Mouse (Mus musculus): ENCODE measurements around the gene B3galt2.

DNA sequence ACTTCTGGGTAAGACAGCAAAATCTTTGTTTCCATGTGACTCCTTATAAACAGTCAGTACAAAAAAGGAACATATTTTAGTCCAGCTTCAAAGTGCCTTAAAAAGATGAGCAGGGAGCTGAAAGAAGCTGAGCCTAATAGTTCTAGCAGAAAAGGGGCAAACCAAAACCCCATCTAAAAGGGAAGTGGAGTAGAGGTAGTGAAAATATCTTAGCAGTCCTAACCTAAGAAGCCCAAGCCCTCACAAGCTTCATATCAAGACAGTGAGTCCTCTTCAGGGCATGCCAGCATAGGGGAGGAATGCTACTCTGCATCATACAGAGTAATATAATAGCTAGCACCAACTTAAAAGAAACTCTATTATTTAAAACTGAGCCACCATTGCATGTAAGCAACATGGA, 18.5 kb upstream of the B3galt2 start:
- TF ChIP-seq CTCF (conservative IDR thresholded peaks at IDR 0.05; ENCODE audit: low read length) (no peak), POU5F1 (IDR thresholded peaks at IDR 0.05; ENCODE audit: borderline replicate concordance, low read length) (no peak)

All from E14TG2a.4 (cell line).